Mouse (Mus musculus): Measurements from ENCODE around the gene Usp32.

The Usp32 gene

DNA sequence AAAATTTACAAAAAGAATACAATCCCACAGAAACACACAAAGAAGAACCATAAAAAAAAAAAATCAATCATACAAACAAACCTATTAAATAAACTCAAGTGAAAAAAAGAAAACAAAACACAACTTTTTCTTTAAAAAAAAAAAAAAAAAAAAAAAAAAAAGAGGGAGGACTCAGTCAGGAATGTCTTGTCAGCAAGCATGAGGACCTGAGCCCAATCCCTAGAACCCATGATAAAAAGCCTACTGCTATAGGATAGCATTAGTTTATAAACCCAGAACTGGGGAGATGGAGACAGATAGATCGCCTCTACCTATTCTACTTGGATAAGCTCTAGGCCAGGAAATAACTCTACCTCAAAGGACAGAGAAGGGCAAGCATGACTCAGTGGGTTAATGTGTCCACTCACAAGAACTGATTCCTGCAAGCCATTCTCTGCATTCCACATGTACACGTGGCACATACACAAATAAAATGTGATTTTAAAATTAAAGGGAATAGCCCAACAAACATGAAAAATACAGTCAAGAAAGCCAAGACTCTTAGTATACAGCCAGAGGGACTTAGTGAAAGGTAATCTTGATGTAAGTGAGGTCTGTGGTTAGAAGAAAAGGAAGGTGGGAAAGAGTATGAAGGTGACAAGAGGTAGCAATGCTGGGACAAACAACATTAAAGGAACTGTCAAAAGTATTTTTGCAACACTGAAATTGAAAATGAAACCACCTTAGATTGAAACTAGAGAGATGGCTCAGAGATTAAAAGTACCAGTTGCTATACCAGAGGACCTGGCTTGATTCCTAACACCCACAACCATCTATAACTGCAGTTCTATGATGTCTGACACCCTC lies 13.5 kb downstream of the Usp32 start:
- peak; percentile 34 for DNase-seq (ENCODE audit: extremely low read depth, insufficient read length, low spot score)

- no peak for DNase-seq (ENCODE audit: extremely low read depth, insufficient read length, low spot score)
These were observed 16.5 kb downstream of the Usp32 start for GRCm38 (mm10) chr11:85123267-85123992.

DNA sequence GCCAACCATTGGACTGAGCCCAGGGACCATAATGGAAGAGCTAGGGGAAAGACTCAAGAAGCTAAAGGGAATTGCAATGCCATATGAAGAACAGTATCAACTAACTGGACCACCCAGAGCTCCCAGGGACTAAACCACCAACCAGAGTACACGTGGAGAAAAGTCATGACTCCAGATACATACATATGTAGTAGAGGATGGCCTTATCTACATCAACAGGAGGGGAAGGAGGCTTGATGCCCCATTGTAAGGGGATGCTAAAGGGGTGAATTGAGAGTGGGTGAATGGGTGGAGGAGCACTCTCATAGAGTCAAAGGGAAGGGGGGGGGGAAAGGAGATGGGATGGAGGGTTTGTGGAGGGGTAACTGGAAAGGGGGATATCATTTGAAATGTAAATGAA lies 17.9 kb downstream of the Usp32 start:
- DNase-seq (ENCODE audit: extremely low read depth, insufficient read length, low spot score), result no peak

DNA sequence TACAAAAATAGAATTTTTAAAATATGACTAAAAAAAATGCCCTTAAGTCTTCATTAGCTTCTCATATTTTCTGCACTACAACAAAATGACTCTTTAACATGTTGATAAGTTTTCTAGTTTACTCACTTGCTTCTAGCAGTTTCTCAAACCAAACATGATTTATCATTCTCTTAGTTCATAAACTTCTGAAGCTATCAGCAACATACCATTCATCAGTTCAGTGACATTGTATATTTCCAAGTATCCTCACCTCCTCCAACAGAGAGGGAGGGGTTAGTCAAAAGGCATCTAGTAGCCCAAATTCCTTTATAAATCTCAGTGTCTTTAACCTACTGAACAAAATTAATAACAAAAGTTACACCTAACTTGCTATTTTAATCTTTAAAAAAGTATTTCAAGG lies 22.8 kb downstream of the Usp32 start:
- DNase-seq (ENCODE audit: extremely low read depth, insufficient read length, low spot score), result no peak

DNA sequence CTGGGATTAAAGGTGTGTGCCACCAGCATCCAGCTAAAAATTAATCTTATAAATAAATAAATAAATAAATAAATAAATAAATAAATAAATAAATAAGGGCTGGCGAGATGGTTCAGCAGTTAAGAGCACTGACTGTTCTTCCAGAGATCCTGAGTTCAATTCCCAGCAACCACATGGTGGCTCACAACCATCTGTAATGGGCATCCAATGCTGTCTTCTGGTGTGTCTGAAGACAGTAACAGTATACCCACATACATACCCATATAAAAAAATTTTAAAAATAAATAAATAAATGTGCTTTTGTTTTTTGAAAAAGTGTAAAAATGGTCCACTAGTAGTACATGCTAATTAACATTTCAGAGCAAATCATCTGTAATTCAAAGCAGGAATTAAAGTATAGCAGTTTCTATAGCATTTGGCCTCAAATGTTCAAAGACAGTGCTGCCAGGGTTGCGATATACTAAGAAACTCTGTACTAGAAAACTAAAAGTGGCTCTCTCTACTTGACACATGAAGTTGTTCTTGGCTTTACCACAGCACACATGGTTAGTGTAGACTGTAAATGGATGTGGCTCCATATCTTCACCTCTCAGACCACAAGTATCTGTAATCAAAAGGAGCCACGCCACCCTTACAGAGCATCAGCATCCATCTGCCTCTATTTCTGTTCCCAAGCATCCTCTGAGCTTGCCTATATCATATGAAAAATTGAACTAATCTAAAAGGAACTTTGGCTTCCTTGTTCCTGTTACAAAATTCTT lies 23.7 kb downstream of the Usp32 start:
- DNase-seq (ENCODE audit: extremely low read depth, insufficient read length, low spot score), result no peak

GRCm38 (mm10) chr11:85109957-85110356 lies 30.0 kb downstream of the Usp32 start:
- DNase-seq (ENCODE audit: extremely low read depth, insufficient read length, low spot score), result no peak

- DNase-seq (ENCODE audit: extremely low read depth, insufficient read length, low spot score), result no peak
These were observed 32.7 kb downstream of the Usp32 start for GRCm38 (mm10) chr11:85107217-85107616.

DNA sequence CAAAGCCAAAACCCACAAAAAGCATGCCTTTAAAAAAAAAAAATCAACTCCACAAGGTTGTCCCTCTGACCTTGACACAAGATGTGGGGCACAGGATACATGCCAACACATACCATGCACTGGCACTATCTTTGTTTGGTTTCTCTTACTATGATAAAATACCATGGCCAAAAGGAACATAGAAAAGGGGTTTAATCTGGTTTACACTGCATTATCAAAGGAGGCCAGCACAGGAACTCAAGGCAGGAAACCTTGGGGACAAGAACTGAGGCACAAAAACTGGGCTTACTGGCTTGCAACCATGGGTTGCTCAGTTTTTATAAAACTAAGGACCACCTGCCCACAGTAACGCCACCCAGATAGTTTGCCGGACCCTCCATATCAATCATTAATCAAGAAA lies 34.1 kb downstream of the Usp32 start:
- DNase-seq (ENCODE audit: extremely low read depth, insufficient read length, low spot score), result no peak

DNA sequence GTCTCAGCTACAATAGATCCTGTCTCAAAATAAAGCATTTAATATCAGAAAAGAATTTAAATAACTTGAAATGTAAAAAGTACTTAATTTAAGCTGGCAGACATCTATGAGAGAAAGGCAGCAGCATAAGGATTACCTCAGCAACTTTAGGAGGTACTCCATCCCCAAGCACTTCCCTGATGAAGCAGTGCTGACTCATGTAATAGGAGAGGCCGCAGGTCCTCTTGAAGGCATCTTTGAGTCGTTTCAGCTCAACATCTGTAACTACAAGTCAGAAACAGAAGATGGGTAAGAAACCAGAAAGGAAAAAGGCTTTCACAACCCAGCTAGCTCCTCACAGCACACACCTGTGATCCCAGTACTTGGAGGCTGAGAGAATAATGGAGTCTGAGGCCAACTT lies 36.2 kb downstream of the Usp32 start:
- no peak for DNase-seq (ENCODE audit: extremely low read depth, insufficient read length, low spot score)

- no peak for DNase-seq (ENCODE audit: extremely low read depth, insufficient read length, low spot score)
These were observed 44.8 kb downstream of the Usp32 start for GRCm38 (mm10) chr11:85095116-85095515.

DNA sequence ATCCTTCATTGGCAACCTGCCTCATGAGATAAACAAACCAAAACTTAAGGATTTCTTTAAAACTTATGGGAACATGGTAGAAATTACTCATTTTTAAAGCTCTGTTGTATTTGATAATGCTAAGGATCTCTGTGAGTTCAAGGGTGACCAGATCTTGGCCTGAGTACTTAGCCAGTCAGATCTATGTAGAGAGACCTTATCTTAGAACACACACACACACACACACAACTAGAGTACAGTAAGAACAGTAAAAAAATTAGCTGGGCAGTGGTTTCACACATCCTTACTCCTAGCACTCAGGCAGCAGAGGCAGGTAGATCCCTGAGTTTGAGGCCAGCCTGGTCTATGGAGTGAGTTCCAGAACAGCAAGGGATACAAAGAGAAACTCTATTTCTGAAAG lies 53.7 kb downstream of the Usp32 start:
- no peak for DNase-seq (ENCODE audit: extremely low read depth, insufficient read length, low spot score)

- DNase-seq (ENCODE audit: extremely low read depth, insufficient read length, low spot score), result no peak
These were observed 72.1 kb downstream of the Usp32 start for GRCm38 (mm10) chr11:85067871-85068270.

DNA sequence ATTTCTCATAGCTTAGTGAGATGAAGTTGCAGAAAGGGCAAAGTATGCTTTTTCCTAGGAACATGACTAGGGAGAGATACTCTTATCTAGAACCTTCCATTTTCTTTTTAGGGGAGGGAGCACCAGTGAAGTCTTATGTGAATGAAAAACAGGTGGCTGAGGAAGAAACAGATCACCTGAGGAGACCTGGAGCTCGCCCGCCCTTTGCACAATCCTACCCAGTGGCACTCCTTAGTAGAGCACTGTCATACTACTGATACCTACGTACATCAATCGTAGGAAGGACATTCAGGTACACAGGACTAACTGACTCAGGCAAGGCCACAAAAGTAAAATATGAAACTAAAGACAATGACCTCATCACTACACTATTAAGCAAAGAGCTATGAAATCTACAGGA lies 81.4 kb downstream of the Usp32 start:
- DNase-seq (ENCODE audit: extremely low read depth, insufficient read length, low spot score), result no peak

- no peak for DNase-seq (ENCODE audit: extremely low read depth, insufficient read length, low spot score)
These were observed 82.4 kb downstream of the Usp32 start for GRCm38 (mm10) chr11:85057544-85057943.

DNA sequence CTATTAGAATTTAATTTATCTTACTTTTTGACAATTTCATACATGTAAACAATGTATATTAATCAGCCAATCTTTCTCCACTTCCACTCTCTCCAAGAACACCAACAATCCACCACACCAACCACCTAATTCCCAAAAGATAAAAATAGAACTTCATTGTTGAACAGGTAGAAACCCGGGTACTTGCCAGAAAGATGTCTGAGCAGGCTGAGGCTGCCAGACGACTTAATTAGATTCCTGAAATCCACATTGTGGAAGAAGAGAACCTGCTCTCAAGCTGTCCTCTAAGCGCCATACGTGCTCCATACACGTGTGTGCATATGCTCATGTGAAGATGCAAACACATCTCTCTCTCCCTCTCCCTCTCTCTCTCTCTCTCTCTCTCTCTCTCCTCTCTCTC lies 83.1 kb downstream of the Usp32 start:
- no peak for DNase-seq (ENCODE audit: extremely low read depth, insufficient read length, low spot score)

DNA sequence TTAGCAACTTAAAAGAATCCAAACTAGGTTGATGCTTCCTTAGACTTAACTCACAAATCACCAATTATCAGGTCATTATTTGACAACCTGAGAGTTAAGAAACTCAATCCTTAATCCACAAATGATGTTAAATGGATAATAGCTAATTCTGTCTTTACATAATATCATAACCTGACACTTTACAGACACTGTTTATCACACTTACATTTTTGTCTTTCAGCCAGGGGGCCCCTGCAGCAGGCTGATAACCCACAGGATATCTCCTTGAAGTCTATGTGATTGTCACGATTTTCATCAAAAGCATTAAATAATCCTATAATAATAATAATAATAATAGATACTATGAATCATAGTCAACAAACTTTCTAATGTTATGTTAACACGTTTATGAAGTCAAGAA lies 84.4 kb downstream of the Usp32 start:
- no peak for DNase-seq (ENCODE audit: extremely low read depth, insufficient read length, low spot score)

DNA sequence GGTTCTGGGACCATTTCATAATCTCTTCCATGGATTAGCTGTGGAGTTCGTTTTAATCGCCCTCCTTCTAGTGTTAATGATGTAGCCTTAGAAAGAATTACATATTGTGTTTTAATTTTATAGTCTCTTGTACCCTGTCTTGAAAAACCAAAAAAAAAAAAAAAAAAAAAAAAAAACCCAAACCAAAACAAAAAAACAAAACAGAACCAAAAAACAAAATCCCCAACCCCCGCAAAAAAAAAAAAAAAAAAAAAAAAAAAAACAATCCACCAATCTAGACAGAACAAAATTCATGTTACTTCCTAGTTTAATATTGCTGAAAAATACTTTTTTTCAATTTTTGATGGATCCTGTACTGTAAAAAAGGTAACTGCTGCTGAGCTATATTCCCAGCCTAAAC lies 100.7 kb downstream of the Usp32 start:
- no peak for DNase-seq (ENCODE audit: extremely low read depth, insufficient read length, low spot score)

DNA sequence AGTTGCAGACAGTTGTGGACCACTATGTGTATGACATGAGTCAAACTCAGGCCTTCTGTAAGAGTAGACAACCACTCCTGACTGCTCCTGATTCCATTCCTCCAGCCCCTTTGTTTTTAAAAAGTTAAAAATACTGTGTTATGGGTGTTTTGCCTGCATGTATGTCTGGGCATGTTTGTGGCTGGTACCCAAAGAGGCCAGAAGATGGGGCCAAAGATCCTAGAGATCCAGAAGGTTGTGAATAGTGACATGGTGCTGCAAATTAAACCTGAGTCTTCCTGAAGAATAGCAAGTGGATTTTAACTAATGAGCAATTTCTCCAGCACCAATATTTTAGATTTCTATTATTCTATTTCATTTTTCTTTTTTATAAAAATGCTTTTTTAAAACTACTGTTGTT lies 126.8 kb downstream of the Usp32 start:
- DNase-seq (ENCODE audit: extremely low read depth, insufficient read length, low spot score), result no peak

GRCm38 (mm10) chr11:85003566-85003965 lies 136.4 kb downstream of the Usp32 start:
- no peak for DNase-seq (ENCODE audit: extremely low read depth, insufficient read length, low spot score)

DNA sequence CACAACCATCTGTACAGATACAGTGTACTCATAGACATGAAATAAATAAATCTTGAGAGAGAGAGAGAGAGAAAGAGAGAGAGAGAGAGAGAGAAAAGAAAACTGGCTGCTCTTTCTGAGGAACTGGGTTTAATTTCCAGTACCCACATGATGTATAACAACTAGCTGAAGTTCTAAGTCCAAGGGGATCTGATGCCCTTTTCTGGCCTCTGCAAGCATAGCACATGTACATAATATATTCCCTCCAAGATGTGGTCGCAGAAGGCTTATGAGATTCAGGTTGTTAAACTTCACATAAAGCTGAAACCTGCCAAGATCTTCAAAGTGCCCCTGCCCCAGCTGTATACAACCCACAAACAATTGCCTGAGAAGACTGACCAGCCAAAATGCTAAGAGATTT lies 144.7 kb downstream of the Usp32 start:
- DNase-seq (ENCODE audit: extremely low read depth, insufficient read length, low spot score), result no peak

GRCm38 (mm10) chr11:84992996-84993395 lies 147.0 kb downstream of the Usp32 start:
- no peak for DNase-seq (ENCODE audit: extremely low read depth, insufficient read length, low spot score)
